18 mouse cellular contexts compared by ENCODE assay signal in the genomic region with DNA sequence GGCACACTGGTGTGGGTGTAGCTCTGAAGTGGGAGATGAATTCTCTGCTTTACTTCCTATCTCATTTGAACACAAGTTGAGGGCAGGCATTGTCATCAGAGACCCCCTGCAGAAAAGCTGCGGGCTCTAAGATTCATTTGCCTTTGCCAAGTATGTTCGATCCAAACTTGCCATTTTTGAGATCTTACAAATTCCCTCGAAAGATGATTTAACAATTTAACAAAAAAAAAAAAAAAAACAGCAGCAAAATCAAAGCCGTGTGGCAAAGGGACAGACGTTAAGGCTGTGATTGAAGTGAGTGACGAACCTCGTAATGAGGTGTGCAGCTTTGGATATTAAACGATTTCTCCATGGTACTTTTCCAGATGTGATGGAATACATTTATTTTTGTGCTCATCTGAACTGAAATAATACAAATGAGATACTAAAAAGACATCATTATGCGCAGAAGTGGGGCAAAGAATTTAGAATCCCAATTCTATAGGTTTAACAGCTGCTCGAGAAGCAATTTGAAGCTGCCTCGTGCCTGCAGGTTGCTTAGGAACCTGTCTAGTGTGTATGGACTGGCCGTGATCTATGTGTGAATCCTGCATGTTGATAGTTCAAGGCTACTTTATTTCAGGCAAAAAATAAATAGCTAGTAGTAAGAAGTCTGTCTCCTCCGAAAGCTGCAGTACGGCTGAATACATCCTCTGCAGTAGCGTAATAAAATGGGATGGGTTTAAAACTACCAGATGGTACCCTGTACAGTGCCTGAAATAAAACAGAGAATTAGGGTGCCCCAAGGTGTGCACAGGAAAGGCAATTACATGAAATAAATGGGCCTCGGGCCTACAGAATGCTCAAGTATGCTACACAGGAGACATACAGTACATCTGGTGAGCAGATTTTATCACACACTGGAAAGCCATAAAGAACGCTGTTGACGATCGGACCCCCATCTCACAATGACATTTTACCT.
DNase-seq lines count a peak whose midpoint lies in the region; ATAC-seq lines count a peak whose summit lies in the region.
"Had no signal": no experiment of that assay in that cellular context is flagged by ENCODE, and none has a peak within 500 bp of the region (broad histone marks: within the 10 kb centered on the region; RNA-seq: fewer than 3 reads in every experiment).

No protein-coding gene starts in this region.

- H3K9ac ChIP-seq in forebrain, embryonic 14.5 days (ENCODE audit: low read length) = no peak overlapping the region
- H3K9ac ChIP-seq in midbrain, embryonic 13.5 days (replicated peaks) = no peak overlapping the region
- H3K9ac ChIP-seq in midbrain, embryonic 11.5 days (ENCODE audit: low read length) = no peak overlapping the region
- H3K9ac ChIP-seq in neural tube, embryonic 14.5 days (replicated peaks; ENCODE audit: low read depth, low read length) = no peak overlapping the region
- H3K9ac ChIP-seq: embryonic facial prominence, embryonic 15.5 days; limb, embryonic 12.5 days; liver, embryonic 15.5 days had no signal

- H3K36me3 ChIP-seq in forebrain, embryonic 14.5 days (ENCODE audit: control insufficient read depth, insufficient read depth, low read length) = no peaks in the 10 kb centered on the region
- no peaks in the 10 kb centered on the region for H3K36me3 ChIP-seq in forebrain, embryonic 10.5 days (replicated peaks)
- no peaks in the 10 kb centered on the region for H3K36me3 ChIP-seq in midbrain, embryonic 13.5 days
- no peaks in the 10 kb centered on the region for H3K36me3 ChIP-seq in midbrain, embryonic 11.5 days (ENCODE audit: control insufficient read depth, insufficient read depth, low read length)
- no peaks in the 10 kb centered on the region for H3K36me3 ChIP-seq in limb, embryonic 10.5 days
- H3K36me3 ChIP-seq in neural tube, embryonic 14.5 days (ENCODE audit: control insufficient read depth, insufficient read depth, low read length) = no peaks in the 10 kb centered on the region
- H3K36me3 ChIP-seq: embryonic facial prominence, embryonic 15.5 days; limb, embryonic 12.5 days; liver, embryonic 15.5 days had no signal

- no peak for DNase-seq in forebrain, embryonic 14.5 days (ENCODE audit: low spot score)
- DNase-seq in forebrain, embryonic 10.5 days (ENCODE audit: extremely low spot score, low spot score) = no peak
- no peak for DNase-seq in midbrain, embryonic 11.5 days (ENCODE audit: low spot score, missing footprints)
- no peak for DNase-seq in limb, embryonic 10.5 days (ENCODE audit: low spot score)
- DNase-seq in urinary bladder, adult 2 months (ENCODE audit: low spot score) = no peak
- DNase-seq: adrenal gland, postnatal 25 days; gastrocnemius, postnatal 10 days; heart, adult 18-20 months; heart, postnatal 36 days; right cerebral cortex, postnatal 25 days had no signal

- WGBS in forebrain, embryonic 14.5 days = 61% methylated on average over 19 of the region's 19 CpGs
- 85% methylated on average over 19 of the region's 19 CpGs for WGBS in forebrain, embryonic 10.5 days
- WGBS in midbrain, embryonic 13.5 days = 68% methylated on average over 19 of the region's 19 CpGs
- 79% methylated on average over 19 of the region's 19 CpGs for WGBS in midbrain, embryonic 11.5 days
- WGBS in limb, embryonic 10.5 days = 80% methylated on average over 19 of the region's 19 CpGs
- 39% methylated on average over 19 of the region's 19 CpGs for whole genome bisulfite sequencing in neural tube, embryonic 14.5 days

- no peak for ATAC-seq in forebrain, embryonic 14.5 days
- ATAC-seq in midbrain, embryonic 13.5 days = no peak
- no peak for ATAC-seq in midbrain, embryonic 11.5 days (ENCODE audit: low FRiP score)
- ATAC-seq in neural tube, embryonic 14.5 days (ENCODE audit: low read depth) = peak; percentile 84; the same call in 1 of the 2 replicates
- no peak for ATAC-seq in erythroblast, adult 5-6 weeks (replicated peaks; ENCODE audit: low FRiP score, poor library complexity, severe bottlenecking)
- ATAC-seq: CD4-positive, CD25-positive, alpha-beta regulatory T cell, adult 4 months; intestine, embryonic 16.5 days had no signal

- peaks cover 21% of the 10 kb centered on the region for H3K4me1 ChIP-seq in forebrain, embryonic 14.5 days (ENCODE audit: control insufficient read depth, insufficient read depth, low read length)
- peaks cover 20% of the 10 kb centered on the region for H3K4me1 ChIP-seq in forebrain, embryonic 10.5 days
- peaks cover 23% of the 10 kb centered on the region for H3K4me1 ChIP-seq in midbrain, embryonic 13.5 days (replicated peaks)
- H3K4me1 ChIP-seq in midbrain, embryonic 11.5 days (ENCODE audit: control insufficient read depth, insufficient read depth, low read length) = peaks cover 5% of the 10 kb centered on the region
- H3K4me1 ChIP-seq in limb, embryonic 10.5 days = peaks cover 39% of the 10 kb centered on the region
- H3K4me1 ChIP-seq in neural tube, embryonic 14.5 days (ENCODE audit: control insufficient read depth, insufficient read depth, low read length) = peaks cover 15% of the 10 kb centered on the region
- H3K4me1 ChIP-seq: embryonic facial prominence, embryonic 15.5 days; liver, embryonic 15.5 days had no signal

- 0 out of 2 replicates have a peak overlapping the region, but pooled peaks have one; percentile 21 for H3K27ac ChIP-seq in forebrain, embryonic 14.5 days (ENCODE audit: low read depth, low read length)
- no peak overlapping the region for H3K27ac ChIP-seq in forebrain, embryonic 10.5 days
- peak overlapping the region; percentile 62 for H3K27ac ChIP-seq in midbrain, embryonic 13.5 days
- no peak overlapping the region for H3K27ac ChIP-seq in midbrain, embryonic 11.5 days (ENCODE audit: low read depth, low read length)
- peak overlapping the region; percentile 34; the same call in 1 of the 2 replicates for H3K27ac ChIP-seq in limb, embryonic 10.5 days
- H3K27ac ChIP-seq in neural tube, embryonic 14.5 days (ENCODE audit: low read depth, low read length) = peak overlapping the region; percentile 46; the same call in 1 of the 2 replicates
- H3K27ac ChIP-seq: embryonic facial prominence, embryonic 15.5 days; limb, embryonic 12.5 days; liver, embryonic 15.5 days had no signal

- H3K4me3 ChIP-seq in forebrain, embryonic 14.5 days (ENCODE audit: low read depth, low read length) = no peak overlapping the region
- no peak overlapping the region for H3K4me3 ChIP-seq in forebrain, embryonic 10.5 days
- H3K4me3 ChIP-seq in midbrain, embryonic 13.5 days (replicated peaks) = no peak overlapping the region
- H3K4me3 ChIP-seq in midbrain, embryonic 11.5 days (ENCODE audit: low read depth, low read length) = no peak overlapping the region
- no peak overlapping the region for H3K4me3 ChIP-seq in limb, embryonic 10.5 days
- H3K4me3 ChIP-seq in neural tube, embryonic 14.5 days (ENCODE audit: low read depth, low read length) = no peak overlapping the region
- H3K4me3 ChIP-seq: embryonic facial prominence, embryonic 15.5 days; limb, embryonic 12.5 days; liver, embryonic 15.5 days had no signal

- no peak overlapping the region for H3K4me2 ChIP-seq in forebrain, embryonic 14.5 days (ENCODE audit: low read length)
- H3K4me2 ChIP-seq in midbrain, embryonic 13.5 days (replicated peaks) = no peak overlapping the region
- H3K4me2 ChIP-seq in midbrain, embryonic 11.5 days = no peak overlapping the region
- H3K4me2 ChIP-seq in neural tube, embryonic 14.5 days (ENCODE audit: low read depth, low read length) = no peak overlapping the region
- H3K4me2 ChIP-seq: embryonic facial prominence, embryonic 15.5 days; limb, embryonic 12.5 days; liver, embryonic 15.5 days had no signal

- H3K27me3 ChIP-seq in forebrain, embryonic 14.5 days (replicated peaks; ENCODE audit: control insufficient read depth, insufficient read depth, low read length) = no peaks in the 10 kb centered on the region
- H3K27me3 ChIP-seq in forebrain, embryonic 10.5 days (ENCODE audit: poor library complexity, severe bottlenecking) = no peaks in the 10 kb centered on the region
- H3K27me3 ChIP-seq in midbrain, embryonic 13.5 days = no peaks in the 10 kb centered on the region
- H3K27me3 ChIP-seq in midbrain, embryonic 11.5 days (ENCODE audit: control insufficient read depth, insufficient read depth, low read length) = no peaks in the 10 kb centered on the region
- H3K27me3 ChIP-seq in limb, embryonic 10.5 days (ENCODE audit: low read depth, poor library complexity, severe bottlenecking) = no peaks in the 10 kb centered on the region
- no peaks in the 10 kb centered on the region for H3K27me3 ChIP-seq in neural tube, embryonic 14.5 days (ENCODE audit: control insufficient read depth, insufficient read depth, low read length)
- H3K27me3 ChIP-seq: embryonic facial prominence, embryonic 15.5 days; liver, embryonic 15.5 days had no signal

- H3K9me3 ChIP-seq in forebrain, embryonic 14.5 days (replicated peaks; ENCODE audit: control insufficient read depth, low read length) = no peaks in the 10 kb centered on the region
- H3K9me3 ChIP-seq in forebrain, embryonic 10.5 days = no peaks in the 10 kb centered on the region
- no peaks in the 10 kb centered on the region for H3K9me3 ChIP-seq in midbrain, embryonic 13.5 days
- no peaks in the 10 kb centered on the region for H3K9me3 ChIP-seq in midbrain, embryonic 11.5 days (ENCODE audit: control insufficient read depth, low read length)
- no peaks in the 10 kb centered on the region for H3K9me3 ChIP-seq in limb, embryonic 10.5 days (replicated peaks)
- no peaks in the 10 kb centered on the region for H3K9me3 ChIP-seq in neural tube, embryonic 14.5 days (ENCODE audit: control insufficient read depth, low read length)
- H3K9me3 ChIP-seq: embryonic facial prominence, embryonic 15.5 days; limb, embryonic 12.5 days; liver, embryonic 15.5 days had no signal

Comparison
In these comparisons a context has a peak if more than half of its experiments do, and no peak if none do; other contexts are left out.
1. H3K27ac ChIP-seq: peak in forebrain, embryonic 14.5 days (single experiment), midbrain, embryonic 13.5 days (single experiment), limb, embryonic 10.5 days (single experiment) and neural tube, embryonic 14.5 days (single experiment); none in forebrain, embryonic 10.5 days (single experiment) and midbrain, embryonic 11.5 days (single experiment).